17 mouse cellular contexts compared by ENCODE assay signal in genomic region chr7:68151892-68152291, GRCm38 (mm10).
A peak's percentile ranks its signal among the peaks of the same experiment; 100 is the strongest.
DNase-seq lines count a peak whose midpoint lies in the region; ATAC-seq and TF ChIP-seq lines count a peak whose summit lies in the region.
"Had no signal": no experiment of that assay in that cellular context is flagged by ENCODE, and none has a peak within 500 bp of the region (broad histone marks: within the 10 kb centered on the region; RNA-seq: fewer than 3 reads in every experiment).

No protein-coding gene starts in this region.

- H3K36me3 ChIP-seq in heart, embryonic 12.5 days, result no peaks in the 10 kb centered on the region
- no peaks in the 10 kb centered on the region for H3K36me3 ChIP-seq in kidney, postnatal 0 days (ENCODE audit: insufficient read depth, low read length)
- H3K36me3 ChIP-seq in kidney, adult 2 months (ENCODE audit: control insufficient read depth, insufficient read depth, low read length), result no peaks in the 10 kb centered on the region
- no peaks in the 10 kb centered on the region for H3K36me3 ChIP-seq in intestine, embryonic 16.5 days (ENCODE audit: control insufficient read depth, insufficient read depth, low read length)
- H3K36me3 ChIP-seq: neural tube, embryonic 13.5 days had no signal

- peaks cover 86% of the 10 kb centered on the region for H3K4me1 ChIP-seq in heart, embryonic 12.5 days (replicated peaks)
- peaks cover 12% of the 10 kb centered on the region for H3K4me1 ChIP-seq in kidney, postnatal 0 days (replicated peaks; ENCODE audit: insufficient read depth, low read length)
- peaks cover 8% of the 10 kb centered on the region; the same call in 1 of the 2 replicates for H3K4me1 ChIP-seq in kidney, adult 2 months (ENCODE audit: control insufficient read depth, insufficient read depth, low read length)
- H3K4me1 ChIP-seq in embryonic fibroblast, embryonic 13.5 days (ENCODE audit: control insufficient read depth, insufficient read depth, low read length), result peaks cover 39% of the 10 kb centered on the region
- peaks cover 21% of the 10 kb centered on the region; the same call in 1 of the 2 replicates for H3K4me1 ChIP-seq in intestine, embryonic 16.5 days (ENCODE audit: control insufficient read depth, insufficient read depth, low read length)

- H3K27ac ChIP-seq in heart, embryonic 12.5 days (ENCODE audit: poor library complexity, severe bottlenecking), result peak overlapping the region; percentile 93; the same call in 1 of the 2 replicates
- no peak overlapping the region for H3K27ac ChIP-seq in kidney, postnatal 0 days
- H3K27ac ChIP-seq in kidney, adult 2 months (ENCODE audit: insufficient read depth, low read depth, low read length), result no peak overlapping the region
- peak overlapping the region; percentile 62; the same call in 1 of the 2 replicates for H3K27ac ChIP-seq in embryonic fibroblast, embryonic 13.5 days (ENCODE audit: insufficient read depth, low read length)
- H3K27ac ChIP-seq in intestine, embryonic 16.5 days (ENCODE audit: low read length), result 0 out of 2 replicates have a peak overlapping the region, but pooled peaks have one; percentile 8
- H3K27ac ChIP-seq: liver, embryonic 14.5 days had no signal

- WGBS in heart, embryonic 12.5 days, result 22% methylated on average over 5 of the region's 5 CpGs
- 11% methylated on average over 5 of the region's 5 CpGs for WGBS in kidney, postnatal 0 days
- WGBS in kidney, adult 2 months, result 29% methylated on average over 5 of the region's 5 CpGs
- WGBS in intestine, embryonic 16.5 days, result 27% methylated on average over 5 of the region's 5 CpGs

- no peak for ATAC-seq in heart, embryonic 12.5 days (ENCODE audit: insufficient number of reproducible peaks, low FRiP score)
- no peak for ATAC-seq in kidney, postnatal 0 days (replicated peaks; ENCODE audit: low FRiP score, low read depth)
- ATAC-seq in intestine, embryonic 16.5 days, result peak; percentile 45; the same call in 1 of the 2 replicates
- no peak for ATAC-seq in erythroid progenitor cell, adult 5-6 weeks (replicated peaks; ENCODE audit: low FRiP score, poor library complexity, severe bottlenecking)

- no peak overlapping the region for H3K4me3 ChIP-seq in heart, embryonic 12.5 days
- H3K4me3 ChIP-seq in kidney, postnatal 0 days (replicated peaks; ENCODE audit: low read depth, low read length), result no peak overlapping the region
- no peak overlapping the region for H3K4me3 ChIP-seq in kidney, adult 2 months (ENCODE audit: insufficient read depth, low read depth, low read length)
- H3K4me3 ChIP-seq in embryonic fibroblast, embryonic 13.5 days (ENCODE audit: insufficient read depth, low read length), result no peak overlapping the region
- no peak overlapping the region for H3K4me3 ChIP-seq in intestine, embryonic 16.5 days (ENCODE audit: low read length)
- H3K4me3 ChIP-seq: neural tube, embryonic 13.5 days had no signal

- no peaks in the 10 kb centered on the region for H3K9me3 ChIP-seq in heart, embryonic 12.5 days (replicated peaks)
- no peaks in the 10 kb centered on the region for H3K9me3 ChIP-seq in kidney, postnatal 0 days (replicated peaks; ENCODE audit: low read length)
- H3K9me3 ChIP-seq in intestine, embryonic 16.5 days (ENCODE audit: control insufficient read depth, low read length), result no peaks in the 10 kb centered on the region
- H3K9me3 ChIP-seq: neural tube, embryonic 13.5 days had no signal

- H3K9ac ChIP-seq in heart, embryonic 12.5 days, result no peak overlapping the region
- H3K9ac ChIP-seq in kidney, postnatal 0 days (ENCODE audit: low read depth, low read length), result no peak overlapping the region
- no peak overlapping the region for H3K9ac ChIP-seq in intestine, embryonic 16.5 days (ENCODE audit: low read depth, low read length)
- H3K9ac ChIP-seq: liver, embryonic 14.5 days; neural tube, embryonic 13.5 days had no signal

- H3K4me2 ChIP-seq in heart, embryonic 12.5 days, result no peak overlapping the region
- H3K4me2 ChIP-seq in kidney, postnatal 0 days (ENCODE audit: low read length), result no peak overlapping the region
- no peak overlapping the region for H3K4me2 ChIP-seq in intestine, embryonic 16.5 days (ENCODE audit: low read depth, low read length)
- H3K4me2 ChIP-seq: midbrain, embryonic 11.5 days; neural tube, embryonic 13.5 days had no signal

- TF ChIP-seq CTCF in kidney, postnatal 0 days (IDR thresholded peaks at IDR 0.05; ENCODE audit: low read depth), result no peak
- TF ChIP-seq CTCF in kidney, adult 2 months (conservative IDR thresholded peaks at IDR 0.05; ENCODE audit: insufficient read depth, insufficient read length, low read depth, low read length), result no peak
- TF ChIP-seq CTCF in embryonic fibroblast, embryonic 13.5 days (IDR thresholded peaks at IDR 0.05; ENCODE audit: borderline replicate concordance, insufficient read depth, low read length), result no peak

- no peaks in the 10 kb centered on the region for H3K27me3 ChIP-seq in heart, embryonic 12.5 days (replicated peaks)
- no peaks in the 10 kb centered on the region for H3K27me3 ChIP-seq in kidney, postnatal 0 days (ENCODE audit: insufficient read depth, low read length)
- H3K27me3 ChIP-seq in kidney, adult 2 months (replicated peaks; ENCODE audit: control insufficient read depth, insufficient read depth, low read length), result no peaks in the 10 kb centered on the region
- H3K27me3 ChIP-seq in intestine, embryonic 16.5 days (replicated peaks; ENCODE audit: control insufficient read depth, insufficient read depth, low read length), result no peaks in the 10 kb centered on the region
- H3K27me3 ChIP-seq: neural tube, embryonic 13.5 days had no signal

- TF ChIP-seq POLR2A in kidney, adult 2 months (IDR thresholded peaks at IDR 0.05; ENCODE audit: low read depth, low read length), result no peak
- no peak for TF ChIP-seq POLR2A in embryonic fibroblast, embryonic 13.5 days (IDR thresholded peaks at IDR 0.05; ENCODE audit: low read depth, low read length)

- no peak for DNase-seq in heart, adult 9 months (ENCODE audit: low spot score in 2 of 2)
- DNase-seq in kidney, postnatal 0 days (ENCODE audit: low spot score), result peak; percentile 28
- DNase-seq in kidney, adult 2 months, result no peak
- DNase-seq in cerebellum, postnatal 14 days, result no peak
- DNase-seq: cerebellum, adult 9-11 months; gastrocnemius, postnatal 25 days; kidney, postnatal 14 days; left cerebral cortex, postnatal 4 days; right cerebral cortex, postnatal 14 days; thymus, postnatal 4 days had no signal

Comparison
In these comparisons a context has a peak if more than half of its experiments do, and no peak if none do; other contexts are left out.
1. H3K27ac ChIP-seq: peak in heart, embryonic 12.5 days (single experiment), embryonic fibroblast, embryonic 13.5 days (single experiment) and intestine, embryonic 16.5 days (single experiment); none in kidney, postnatal 0 days (single experiment) and kidney, adult 2 months (single experiment).